Mouse (Mus musculus) kidney, embryonic 16.5 days (tissue): ENCODE measurements around the gene Cd151. TPM values are rescaled to one million over a fixed set of nuclear protein-coding genes. Genes with fewer than 3 reads are reported as not detected.

Experiments used
- ATAC-seq: fragments of 200-750 bp; cut with Nextera tagmentation; 2 replicates; pipeline ENCODE4 v1.8.0; 2017; ENCODE audit warnings: moderate TSS enrichment; ENCODE audit not compliant: low FRiP score, low TSS enrichment
- H3K27ac ChIP-seq: fragments of 300-500 bp; sonication (generic); 2 replicates; pipeline ENCODE4 v1.5.1; 2014; ENCODE audit warnings: low read length
- H3K27me3 ChIP-seq: fragments of 300-500 bp; sonication (generic); 2 replicates; pipeline ENCODE4 v1.6.1; 2014; ENCODE audit warnings: low read length, control low read depth, mixed read lengths; ENCODE audit not compliant: insufficient read depth
- H3K36me3 ChIP-seq: fragments of 300-500 bp; sonication (generic); 2 replicates; pipeline ENCODE4 v1.6.1; 2014; ENCODE audit warnings: low read length, control low read depth, mixed read lengths; ENCODE audit not compliant: insufficient read depth
- H3K4me1 ChIP-seq: fragments of 300-500 bp; sonication (generic); 2 replicates; pipeline ENCODE4 v1.6.1; 2014; ENCODE audit warnings: low read length, control low read depth, mixed read lengths; ENCODE audit not compliant: insufficient read depth
- H3K4me2 ChIP-seq: fragments of 300-500 bp; sonication (generic); replicated peaks from 2 replicates; pipeline ENCODE4 v1.6.1; 2014; ENCODE audit warnings: low read depth, low read length
- H3K4me3 ChIP-seq: fragments of 300-500 bp; sonication (generic); 2 replicates; pipeline ENCODE4 v1.5.1; 2014; ENCODE audit warnings: mild to moderate bottlenecking, low read length
- H3K9ac ChIP-seq: fragments of 300-500 bp; sonication (generic); replicated peaks from 2 replicates; pipeline ENCODE4 v1.6.1; 2014; ENCODE audit warnings: low read length
- H3K9me3 ChIP-seq: fragments of 300-500 bp; sonication (generic); 2 replicates; pipeline ENCODE4 v1.6.1; 2016; ENCODE audit warnings: low read length, control low read depth
- WGBS: fragments of 180-500 bp; shearing (Covaris S2); extraction: QIAGEN DNeasy Blood & Tissue Kit; methylation state at CpG from one replicate; pipeline ENCODE4 v1.1.7; 2014; 5-methylcytosine and 5-hydroxymethylcytosine counted together
- polyA plus RNA-seq: library from polyadenylated mRNA; unstranded; fragments of >200 nt; fragmentation: Nextera tagmentation; extraction: Ambion mirVana; gene quantifications from 2 replicates; pipeline ENCODE4 v1.2.1, GENCODE M21; 2015

The Cd151 gene
- polyA plus RNA-seq, 1 experiment from 2014 or later: 54.3 TPM

DNA sequence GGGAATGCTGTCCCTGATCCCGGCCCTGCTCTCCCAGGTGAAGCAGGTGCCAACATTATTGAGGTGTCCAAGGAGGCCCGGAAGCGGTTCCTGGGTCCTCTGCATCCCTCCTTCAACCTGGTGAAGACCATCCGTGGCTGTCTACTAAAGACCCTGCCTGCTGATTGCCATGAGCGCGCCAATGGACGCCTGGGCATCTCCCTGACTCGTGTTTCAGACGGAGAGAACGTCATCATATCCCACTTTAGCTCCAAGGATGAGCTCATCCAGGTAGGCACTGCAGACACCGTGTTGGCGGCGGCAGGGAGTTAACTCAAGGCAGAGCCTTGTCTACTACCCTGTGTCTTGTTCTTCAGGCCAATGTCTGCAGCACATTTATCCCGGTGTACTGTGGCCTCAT is 10.0 kb upstream of the Cd151 start:
- ATAC-seq: no peak
- Histone ChIP-seq H3K9ac (no peak overlapping the region), H3K36me3 (peaks cover 11% of the 10 kb centered on the region), H3K27ac (no peak overlapping the region), H3K4me1 (peaks cover 24% of the 10 kb centered on the region), H3K27me3 (peaks cover 1% of the 10 kb centered on the region; the same call in 1 of the 2 replicates), H3K4me3 (no peak overlapping the region), H3K4me2 (no peak overlapping the region), H3K9me3 (no peaks in the 10 kb centered on the region)
- 93% methylated on average over 14 of the region's 14 CpGs for WGBS

GRCm38 (mm10) chr7:141457986-141458660 is 9.1 kb upstream of the Cd151 start:
- 76% methylated on average over 15 of the region's 15 CpGs for WGBS
- Histone ChIP-seq H3K4me1 (peaks cover 29% of the 10 kb centered on the region), H3K9ac (no peak overlapping the region), H3K27ac (no peak overlapping the region), H3K4me2 (no peak overlapping the region), H3K9me3 (no peaks in the 10 kb centered on the region), H3K36me3 (peaks cover 11% of the 10 kb centered on the region), H3K4me3 (no peak overlapping the region), H3K27me3 (peaks cover 10% of the 10 kb centered on the region)
- no peak for ATAC-seq

DNA sequence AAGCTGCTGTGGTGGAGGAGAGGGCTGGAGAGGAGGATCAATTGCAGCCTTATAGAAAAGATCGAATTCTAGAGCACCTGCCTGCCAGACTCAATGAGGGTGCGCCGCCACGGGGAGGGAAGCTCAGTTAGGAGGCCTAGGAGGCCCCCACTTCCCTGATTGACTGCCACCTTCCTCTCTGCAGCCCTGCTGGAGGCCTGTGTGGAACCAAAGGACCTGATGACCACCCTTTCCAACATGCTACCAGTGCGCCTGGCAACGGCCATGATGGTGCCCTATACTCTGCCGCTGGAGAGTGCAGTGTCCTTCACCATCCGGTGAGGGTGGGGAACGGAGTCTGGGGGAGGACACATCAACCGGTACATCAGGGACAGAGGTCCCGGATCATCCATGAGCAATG is 8.5 kb upstream of the Cd151 start:
- Histone ChIP-seq H3K9me3 (no peaks in the 10 kb centered on the region), H3K36me3 (peaks cover 11% of the 10 kb centered on the region), H3K4me2 (no peak overlapping the region), H3K9ac (no peak overlapping the region), H3K4me3 (no peak overlapping the region), H3K4me1 (peaks cover 31% of the 10 kb centered on the region), H3K27me3 (peaks cover 16% of the 10 kb centered on the region), H3K27ac (no peak overlapping the region)
- WGBS: 88% methylated on average over 11 of the region's 11 CpGs
- no peak for ATAC-seq

GRCm38 (mm10) chr7:141459301-141459711 is 7.9 kb upstream of the Cd151 start:
- Histone ChIP-seq H3K4me3 (no peak overlapping the region), H3K27me3 (peaks cover 22% of the 10 kb centered on the region), H3K9ac (no peak overlapping the region), H3K36me3 (peaks cover 11% of the 10 kb centered on the region), H3K4me1 (peaks cover 37% of the 10 kb centered on the region), H3K4me2 (no peak overlapping the region), H3K27ac (no peak overlapping the region), H3K9me3 (no peaks in the 10 kb centered on the region)
- no peak for ATAC-seq
- 89% methylated on average over 17 of the region's 17 CpGs for WGBS

- H3K9me3 ChIP-seq: no peaks in the 10 kb centered on the region
- no peak overlapping the region for H3K4me2 ChIP-seq
- no peak for ATAC-seq
- peaks cover 28% of the 10 kb centered on the region for H3K27me3 ChIP-seq
- H3K9ac ChIP-seq: no peak overlapping the region
- peaks cover 39% of the 10 kb centered on the region for H3K4me1 ChIP-seq
- H3K4me3 ChIP-seq: no peak overlapping the region
- WGBS: 53% methylated on average over 5 of the region's 5 CpGs
- no peak overlapping the region for H3K27ac ChIP-seq
- H3K36me3 ChIP-seq: peaks cover 11% of the 10 kb centered on the region
These were observed 7.2 kb upstream of the Cd151 start for GRCm38 (mm10) chr7:141460001-141460390.

DNA sequence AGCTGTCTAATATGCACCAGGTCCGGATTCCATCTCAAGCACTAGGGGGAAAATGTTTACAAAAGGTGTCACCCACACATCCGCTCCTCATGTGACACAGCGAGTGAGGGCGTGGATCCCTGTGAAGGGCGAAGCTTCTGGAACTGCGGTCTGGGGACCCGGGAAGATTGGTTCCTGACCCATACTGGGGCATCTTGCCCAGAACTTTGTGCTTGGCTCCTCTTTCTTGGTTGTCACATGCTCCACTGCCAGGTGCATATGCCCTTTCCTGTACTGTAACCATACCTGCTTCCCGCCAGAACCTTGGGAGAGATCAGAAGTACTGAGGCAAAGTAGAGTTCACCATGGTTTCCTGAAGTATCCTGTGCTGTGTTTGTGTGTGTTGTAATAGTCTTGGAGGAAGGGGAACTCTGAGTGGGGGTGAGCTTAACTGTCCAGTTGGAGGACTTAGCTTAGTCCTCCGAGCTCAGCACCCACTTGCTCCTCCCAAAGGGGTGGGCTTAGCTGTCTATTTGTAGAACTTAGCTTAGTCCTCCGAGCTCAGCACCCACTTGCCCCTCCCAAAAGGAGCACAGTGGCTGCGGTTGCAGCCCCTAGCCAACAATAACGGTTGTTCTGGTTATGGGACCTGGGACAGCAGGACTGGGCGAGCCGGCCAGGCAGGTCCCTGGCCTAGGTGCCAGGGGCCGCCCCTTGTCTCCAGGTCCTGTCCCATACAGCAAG is 6.6 kb upstream of the Cd151 start, which contains the start of gene Cracr2b:
Gene Cracr2b (plus strand): TSS at position 704 of the 723 bp plus-strand sequence.
- Histone ChIP-seq H3K4me1 (peaks cover 45% of the 10 kb centered on the region), H3K27me3 (peaks cover 34% of the 10 kb centered on the region), H3K36me3 (peaks cover 11% of the 10 kb centered on the region), H3K4me2 (peak within 1 kb of the TSS; percentile 79), H3K9ac (peak within 1 kb of the TSS; percentile 68), H3K9me3 (no peaks in the 10 kb centered on the region), H3K4me3 (peak within 1 kb of the TSS; percentile 59), H3K27ac (no peak within 1 kb of the TSS)
- ATAC-seq: no peak
- WGBS: 75% methylated on average over 15 of the region's 15 CpGs

GRCm38 (mm10) chr7:141461521-141462332 is 5.5 kb upstream of the Cd151 start:
- 2% methylated on average over 59 of the region's 59 CpGs for WGBS
- Histone ChIP-seq H3K27ac (no peak overlapping the region), H3K4me3 (peak overlapping the region; percentile 59), H3K9me3 (no peaks in the 10 kb centered on the region), H3K4me2 (peak overlapping the region; percentile 79), H3K36me3 (peaks cover 11% of the 10 kb centered on the region), H3K4me1 (peaks cover 42% of the 10 kb centered on the region), H3K9ac (peak overlapping the region; percentile 68), H3K27me3 (peaks cover 34% of the 10 kb centered on the region)
- no peak for ATAC-seq

GRCm38 (mm10) chr7:141462333-141462821 is 4.8 kb upstream of the Cd151 start:
- Histone ChIP-seq H3K9me3 (no peaks in the 10 kb centered on the region), H3K4me2 (peak overlapping the region; percentile 79), H3K27me3 (peaks cover 34% of the 10 kb centered on the region), H3K4me1 (peaks cover 46% of the 10 kb centered on the region), H3K27ac (no peak overlapping the region), H3K9ac (peak overlapping the region; percentile 68), H3K36me3 (peaks cover 11% of the 10 kb centered on the region), H3K4me3 (peak overlapping the region; percentile 59)
- WGBS: 10% methylated on average over 5 of the region's 5 CpGs
- no peak for ATAC-seq

DNA sequence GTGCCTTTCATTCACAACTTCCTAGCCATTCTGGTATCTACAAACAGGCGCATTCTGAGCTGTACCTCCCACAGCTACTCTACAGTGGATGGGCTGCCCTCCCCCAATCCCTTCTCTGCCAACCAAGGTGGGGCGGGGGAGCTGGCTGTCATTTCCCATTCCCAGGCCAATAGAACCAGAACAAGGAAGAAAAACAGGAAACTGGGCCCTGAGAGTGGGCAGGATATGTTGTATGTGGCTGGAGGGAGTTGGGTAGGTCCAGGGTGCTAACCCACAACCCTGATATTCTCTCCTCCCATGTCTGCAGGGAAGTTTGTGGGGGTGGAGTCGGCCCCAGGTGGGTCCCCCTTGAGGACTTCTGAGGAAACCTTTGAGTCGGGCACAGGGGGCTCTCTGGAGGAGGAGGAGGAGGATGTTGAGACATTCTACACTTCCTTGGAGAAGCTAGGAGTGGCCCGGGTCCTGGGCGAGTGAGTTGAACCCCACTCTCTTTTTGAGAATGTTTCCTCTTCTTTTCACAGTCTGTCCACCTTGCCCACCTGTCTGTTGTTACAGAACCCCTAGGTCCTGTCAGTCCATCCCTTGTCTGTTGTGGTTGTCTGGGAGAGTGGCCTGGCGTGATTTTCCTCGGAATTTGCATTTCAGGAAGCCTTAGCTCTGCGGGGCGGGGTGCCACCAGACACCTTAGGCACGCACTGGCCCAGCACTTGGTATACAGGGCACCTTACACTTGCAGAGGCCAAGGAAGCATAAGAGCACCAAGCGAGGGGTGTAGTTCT is 3.2 kb upstream of the Cd151 start:
- peak overlapping the region; percentile 51 for H3K4me2 ChIP-seq
- no peak for ATAC-seq
- peak overlapping the region; percentile 31; the same call in 1 of the 2 replicates for H3K27ac ChIP-seq
- peaks cover 34% of the 10 kb centered on the region for H3K27me3 ChIP-seq
- H3K4me3 ChIP-seq: peak overlapping the region; percentile 32
- H3K36me3 ChIP-seq: peaks cover 7% of the 10 kb centered on the region; the same call in 1 of the 2 replicates
- no peaks in the 10 kb centered on the region for H3K9me3 ChIP-seq
- 29% methylated on average over 12 of the region's 12 CpGs for WGBS
- peak overlapping the region; percentile 43 for H3K9ac ChIP-seq
- H3K4me1 ChIP-seq: peaks cover 57% of the 10 kb centered on the region
